Mouse (Mus musculus): ENCODE results near the gene Myo1f.

DNA sequence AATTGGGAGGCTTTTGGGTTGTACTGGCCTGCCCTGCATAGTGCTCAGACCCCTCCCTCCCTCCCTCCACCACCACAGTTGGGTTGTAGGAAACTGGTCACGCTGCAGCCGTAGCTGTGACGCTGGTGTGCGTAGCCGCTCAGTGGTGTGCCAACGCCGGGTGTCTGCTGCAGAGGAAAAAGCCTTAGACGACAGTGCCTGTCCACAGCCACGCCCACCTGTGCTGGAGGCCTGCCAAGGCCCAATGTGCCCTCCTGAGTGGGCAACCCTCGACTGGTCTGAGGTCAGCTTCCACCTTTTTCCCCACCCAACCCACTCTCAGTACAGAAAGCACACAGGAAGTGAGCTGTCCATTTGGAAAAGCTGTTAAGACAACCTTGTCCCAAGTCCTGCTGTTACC is 5.1 kb upstream of the Myo1f start:
- TF ChIP-seq CTCF (IDR thresholded peaks at IDR 0.05; ENCODE audit: low read depth), result no peak
- no peak for TF ChIP-seq EP300 (IDR thresholded peaks at IDR 0.05; ENCODE audit: low read depth)

Measured in heart, postnatal 0 days (tissue).